Mouse (Mus musculus) lung, embryonic 14.5 days (tissue): Measurements from ENCODE around the gene Prr14. TPM values are rescaled to one million over a fixed set of nuclear protein-coding genes. Genes with fewer than 3 reads are reported as not detected.
"Not testable (repeated sequence)": the region's sequence is repeated elsewhere in the genome, so short reads cannot be mapped to it uniquely, and the experiment has no call there.

ENCODE experiments used
- ATAC-seq: fragments of 200-750 bp; cut with Nextera tagmentation; 2 replicates; pipeline ENCODE4 v1.8.0; 2017; ENCODE audit warnings: mild to moderate bottlenecking, moderate TSS enrichment, moderate library complexity; ENCODE audit not compliant: insufficient read depth
- DNase-seq: peaks from one replicate; pipeline ENCODE4 v3.0.0-alpha.2; 2015
- H3K27ac ChIP-seq: fragments of 300-500 bp; sonication (generic); 2 replicates; pipeline ENCODE4 v1.5.1; 2014; ENCODE audit warnings: low read depth, mild to moderate bottlenecking, moderate library complexity
- H3K27me3 ChIP-seq: fragments of 300-500 bp; sonication (generic); 2 replicates; pipeline ENCODE4 v1.6.1; 2014; ENCODE audit warnings: low read length, control low read depth; ENCODE audit not compliant: insufficient read depth
- H3K36me3 ChIP-seq: fragments of 300-500 bp; sonication (generic); 2 replicates; pipeline ENCODE4 v1.6.1; 2014; ENCODE audit warnings: control low read depth; ENCODE audit not compliant: insufficient read depth
- H3K4me1 ChIP-seq: fragments of 300-500 bp; sonication (generic); 2 replicates; pipeline ENCODE4 v1.6.1; 2014; ENCODE audit warnings: antibody characterized with exemption, control low read depth; ENCODE audit not compliant: insufficient read depth
- H3K4me2 ChIP-seq: fragments of 300-500 bp; sonication (generic); 2 replicates; pipeline ENCODE4 v1.6.1; 2014; ENCODE audit warnings: mild to moderate bottlenecking
- H3K4me3 ChIP-seq: fragments of 300-500 bp; sonication (generic); 2 replicates; pipeline ENCODE4 v1.5.1; 2014; ENCODE audit warnings: low read depth, low read length
- H3K9ac ChIP-seq: fragments of 300-500 bp; sonication (generic); 2 replicates; pipeline ENCODE4 v1.6.1; 2014
- H3K9me3 ChIP-seq: fragments of 300-500 bp; sonication (generic); 2 replicates; pipeline ENCODE4 v1.6.1; 2016; ENCODE audit warnings: low read depth, low read length, control low read depth
- CTCF ChIP-seq: IDR thresholded peaks from 2 replicates; pipeline ENCODE4 v1.5.1; 2016; ENCODE audit warnings: antibody characterized with exemption, low read depth
- WGBS: fragments of 180-500 bp; shearing (Covaris S2); extraction: QIAGEN DNeasy Blood & Tissue Kit; methylation state at CpG from one replicate; pipeline ENCODE4 v1.1.7; 2014; 5-methylcytosine and 5-hydroxymethylcytosine counted together
- polyA plus RNA-seq: library from polyadenylated mRNA; unstranded; fragments of >200 nt; fragmentation: Nextera tagmentation; extraction: Ambion mirVana; gene quantifications from 2 replicates; pipeline ENCODE4 v1.2.1, GENCODE M21; 2014

Prr14 gene
- polyA plus RNA-seq, 1 experiment from 2014 or later = 44.3 TPM

DNA sequence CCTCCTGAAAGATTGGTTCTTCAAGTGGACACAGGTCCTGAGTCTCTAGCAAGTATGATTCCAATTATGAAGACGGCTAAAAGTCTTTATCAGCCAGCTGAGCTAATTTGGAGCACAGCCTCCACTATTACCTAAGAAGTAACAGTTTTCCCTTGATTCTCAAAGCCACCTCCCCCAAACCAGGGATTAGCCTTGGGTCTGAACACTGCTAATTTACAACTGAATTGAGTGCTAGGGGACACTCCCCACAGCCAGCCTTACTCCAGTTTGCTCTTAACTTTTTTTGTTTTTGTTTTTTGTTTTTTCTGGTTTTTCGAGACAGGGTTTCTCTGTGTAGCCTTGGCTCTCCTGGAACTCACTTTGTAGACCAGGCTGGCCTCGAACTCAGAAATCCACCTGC, 5.8 kb downstream of the Prr14 start:
- Histone ChIP-seq H3K4me2 (no peak overlapping the region), H3K4me1 (no peaks in the 10 kb centered on the region), H3K4me3 (no peak overlapping the region), H3K27ac (no peak overlapping the region), H3K9me3 (no peaks in the 10 kb centered on the region; the same call in 1 of the 2 replicates), H3K36me3 (peaks cover 45% of the 10 kb centered on the region), H3K9ac (no peak overlapping the region), H3K27me3 (no peaks in the 10 kb centered on the region)
- no peak for DNase-seq
- no peak for TF ChIP-seq CTCF
- WGBS = 88% methylated on average over 3 of the region's 3 CpGs
- no peak for ATAC-seq

- ATAC-seq, H3K4me3 ChIP-seq, DNase-seq, H3K4me2 ChIP-seq, H3K4me1 ChIP-seq, H3K9ac ChIP-seq, H3K27ac ChIP-seq, H3K9me3 ChIP-seq, H3K27me3 ChIP-seq: not testable (repeated sequence)
- WGBS = 98% methylated on average over 2 of the region's 2 CpGs
- H3K36me3 ChIP-seq = peaks cover 41% of the 10 kb centered on the region
Observed at GRCm38 (mm10) chr7:127465670-127466069, 6.3 kb downstream of the Prr14 start.

- H3K36me3 ChIP-seq = peaks cover 34% of the 10 kb centered on the region
Observed at GRCm38 (mm10) chr7:127466606-127467005, 7.2 kb downstream of the Prr14 start.

DNA sequence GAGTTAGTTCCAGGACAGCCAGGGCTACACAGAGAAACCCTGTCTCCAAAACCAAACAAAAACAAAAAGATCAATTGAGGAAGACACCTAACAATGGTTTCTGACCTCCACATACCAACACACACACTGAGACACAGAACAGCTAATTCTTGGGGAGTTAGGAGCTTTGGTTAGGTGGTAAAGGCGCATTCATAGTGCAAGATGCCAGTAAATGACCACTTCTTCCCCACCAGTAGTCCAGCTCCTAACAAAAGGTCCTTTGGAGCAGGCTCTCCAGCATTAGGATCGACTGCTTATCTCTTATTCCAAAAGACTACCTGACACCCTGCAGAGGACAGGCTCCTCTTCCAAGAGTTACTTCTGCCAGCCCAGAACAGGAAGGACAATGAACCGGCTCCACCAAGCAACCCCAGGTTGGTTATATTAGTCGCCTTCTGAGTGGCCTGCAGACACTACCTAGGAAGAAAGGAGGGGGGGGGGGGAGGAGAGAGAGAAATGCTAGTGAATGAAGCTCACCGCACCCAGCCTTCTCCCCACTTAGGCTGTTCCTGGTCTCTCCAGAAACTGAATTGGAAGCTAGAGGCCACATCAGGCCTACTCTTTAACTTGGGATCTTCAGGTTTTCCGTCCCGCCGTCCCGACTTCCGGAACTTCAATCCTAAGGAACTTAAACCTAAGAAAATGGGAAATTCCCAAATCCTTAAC, 10.8 kb downstream of the Prr14 start:
- H3K4me1 ChIP-seq = peaks cover 6% of the 10 kb centered on the region
- ATAC-seq = 0 out of 2 replicates have a peak, but pooled peaks have one; percentile 11
- no peaks in the 10 kb centered on the region; the same call in 1 of the 2 replicates for H3K9me3 ChIP-seq
- H3K36me3 ChIP-seq = peaks cover 41% of the 10 kb centered on the region
- no peaks in the 10 kb centered on the region for H3K27me3 ChIP-seq
- H3K4me3 ChIP-seq = peak overlapping the region; percentile 73
- WGBS = 8% methylated on average over 10 of the region's 10 CpGs
- H3K9ac ChIP-seq = peak overlapping the region; percentile 84
- peak overlapping the region; percentile 93 for H3K4me2 ChIP-seq
- H3K27ac ChIP-seq = peak overlapping the region; percentile 95
- TF ChIP-seq CTCF = no peak
- peak; percentile 8 for DNase-seq

More at GRCm38 (mm10) chr7:127466606-127467005, 7.2 kb downstream of the Prr14 start:
- 92% methylated on average over 4 of the region's 4 CpGs for WGBS
- Histone ChIP-seq H3K27ac (no peak overlapping the region), H3K9ac (no peak overlapping the region), H3K27me3 (no peaks in the 10 kb centered on the region), H3K4me3 (no peak overlapping the region), H3K9me3 (no peaks in the 10 kb centered on the region; the same call in 1 of the 2 replicates), H3K4me1 (no peaks in the 10 kb centered on the region), H3K4me2 (no peak overlapping the region)
- no peak for TF ChIP-seq CTCF
- ATAC-seq (no peak), DNase-seq (no peak)

DNA sequence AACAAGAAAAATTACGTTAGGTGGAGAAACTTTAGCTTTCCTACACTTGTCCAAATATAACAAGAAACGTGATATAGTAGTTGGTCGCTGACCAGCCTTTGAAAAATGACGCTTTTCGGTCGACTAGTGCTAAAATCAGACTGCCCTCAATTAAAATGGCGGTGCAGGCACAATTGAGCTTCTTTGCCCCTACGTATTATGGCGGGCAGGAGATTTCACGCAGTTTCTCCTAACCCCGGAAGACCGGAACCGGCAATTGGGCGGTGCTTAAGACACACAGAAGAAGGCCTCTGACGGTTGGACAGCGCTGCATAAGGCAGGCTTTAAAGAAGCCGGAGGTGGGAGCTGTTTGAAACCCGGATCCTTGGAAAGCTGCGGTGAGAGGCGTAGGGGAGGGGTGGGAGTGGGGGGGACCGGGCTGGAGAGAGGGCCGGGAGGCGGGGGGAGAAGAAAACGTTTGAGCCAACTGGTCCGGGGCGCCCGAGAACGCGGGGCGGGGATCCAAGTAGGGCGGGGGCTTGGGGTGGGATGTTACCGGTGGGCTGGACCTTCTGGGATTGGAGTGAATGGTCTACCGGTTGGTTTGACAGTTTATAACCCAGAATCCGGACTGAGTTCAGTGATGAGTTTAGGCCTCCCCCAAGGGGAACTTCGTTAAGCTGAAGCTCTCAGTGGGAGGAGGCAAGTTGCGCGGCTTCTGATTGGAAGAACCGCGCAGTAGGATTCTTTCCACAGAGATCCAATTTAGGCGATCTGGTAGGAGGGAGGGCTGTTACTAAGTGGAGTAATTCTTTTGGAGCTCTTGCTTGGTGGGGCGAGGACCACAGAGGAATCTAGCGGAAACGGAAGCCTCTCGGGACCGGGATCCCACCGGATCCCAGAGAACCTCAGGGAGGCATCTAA, 11.6 kb downstream of the Prr14 start:
- Histone ChIP-seq H3K27ac (peak overlapping the region; percentile 95), H3K36me3 (peaks cover 46% of the 10 kb centered on the region), H3K27me3 (no peaks in the 10 kb centered on the region), H3K4me2 (peak overlapping the region; percentile 93), H3K4me1 (peaks cover 6% of the 10 kb centered on the region), H3K9ac (peak overlapping the region; percentile 84), H3K4me3 (peak overlapping the region; percentile 73), H3K9me3 (no peaks in the 10 kb centered on the region; the same call in 1 of the 2 replicates)
- WGBS = under 1% methylated on average over 46 of the region's 46 CpGs
- peak; percentile 94 for ATAC-seq
- peak; percentile 98 for DNase-seq
- TF ChIP-seq CTCF = no peak

DNA sequence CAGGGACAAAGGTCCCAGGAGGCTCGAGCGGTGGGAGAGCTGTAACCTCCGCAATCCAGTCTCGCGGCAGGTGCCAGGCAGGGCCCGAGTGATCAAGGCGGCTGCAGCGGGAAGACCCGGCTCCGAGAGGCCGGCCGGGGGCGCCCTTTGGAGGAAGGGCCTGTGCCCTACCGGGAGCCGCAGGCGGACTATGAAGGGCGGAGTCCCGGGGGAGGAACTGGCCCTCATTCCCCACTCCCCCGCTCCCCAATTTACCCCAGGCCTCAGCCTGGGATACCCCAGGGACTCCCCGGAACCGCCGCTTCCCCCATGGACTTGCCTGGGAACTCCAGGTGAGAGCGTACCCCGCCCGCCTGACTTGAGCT, 12.2 kb downstream of the Prr14 start:
- Histone ChIP-seq H3K27me3 (no peaks in the 10 kb centered on the region), H3K9ac (peak overlapping the region; percentile 84), H3K4me1 (peaks cover 6% of the 10 kb centered on the region), H3K27ac (peak overlapping the region; percentile 95), H3K4me2 (peak overlapping the region; percentile 93), H3K4me3 (peak overlapping the region; percentile 73), H3K9me3 (no peaks in the 10 kb centered on the region; the same call in 1 of the 2 replicates), H3K36me3 (peaks cover 48% of the 10 kb centered on the region)
- under 1% methylated on average over 22 of the region's 25 CpGs for WGBS
- ATAC-seq (no peak), DNase-seq (no peak)
- 0 out of 2 replicates have a peak, but pooled peaks have one; percentile 5 for TF ChIP-seq CTCF

GRCm38 (mm10) chr7:127472060-127472459, 12.6 kb downstream of the Prr14 start:
- WGBS = 2% methylated on average over 7 of the region's 7 CpGs
- H3K9ac ChIP-seq = peak overlapping the region; percentile 84
- no peak for ATAC-seq
- H3K27me3 ChIP-seq = no peaks in the 10 kb centered on the region
- peak overlapping the region; percentile 93 for H3K4me2 ChIP-seq
- H3K4me1 ChIP-seq = peaks cover 9% of the 10 kb centered on the region
- H3K9me3 ChIP-seq = no peaks in the 10 kb centered on the region; the same call in 1 of the 2 replicates
- H3K36me3 ChIP-seq = peaks cover 48% of the 10 kb centered on the region
- H3K27ac ChIP-seq = peak overlapping the region; percentile 95
- peak overlapping the region; percentile 73 for H3K4me3 ChIP-seq
- peak; percentile 29 for DNase-seq
- TF ChIP-seq CTCF = no peak
